8 mouse cellular contexts compared by ENCODE assay signal in the genomic region with DNA sequence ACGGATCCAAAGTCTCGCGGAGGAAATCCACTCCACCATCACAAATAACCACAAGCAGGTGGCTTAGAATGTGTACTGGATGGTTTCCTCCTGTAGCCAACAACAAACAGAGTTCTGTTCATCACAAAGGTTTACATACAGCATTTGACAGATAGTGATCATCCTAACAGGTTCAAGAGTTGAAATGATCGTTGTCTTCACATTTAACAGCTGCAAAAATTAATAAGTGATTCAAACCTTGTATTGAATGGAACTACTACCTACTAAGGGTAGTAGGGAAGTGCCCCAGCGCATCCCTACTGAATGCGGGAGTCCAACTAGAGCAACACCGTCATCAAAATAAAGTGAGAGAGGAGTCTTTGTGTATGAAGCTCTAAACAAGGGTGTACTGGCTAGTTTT. TPM values are rescaled to one million over a fixed set of nuclear protein-coding genes. Genes with fewer than 3 reads are reported as not detected.
DNase-seq lines count a peak whose midpoint lies in the region; ATAC-seq and TF ChIP-seq lines count a peak whose summit lies in the region.

A gene (minus strand): TSS at position 101 of the 400 bp plus-strand sequence.

- peaks cover 5% of the 10 kb centered on the region for H3K4me1 ChIP-seq in lung, adult 2 months (ENCODE audit: control insufficient read depth, insufficient read depth, low read length)
- H3K4me1 ChIP-seq in embryonic facial prominence, embryonic 11.5 days (ENCODE audit: control insufficient read depth, insufficient read depth, low read length), result no peaks in the 10 kb centered on the region
- H3K4me1 ChIP-seq in heart, embryonic 13.5 days, result peaks cover 30% of the 10 kb centered on the region

- H3K27ac ChIP-seq in embryonic facial prominence, embryonic 11.5 days (replicated peaks; ENCODE audit: low read depth, low read length), result peak within 1 kb of the TSS; percentile 65; the same call in 1 of the 2 replicates
- H3K27ac ChIP-seq in heart, embryonic 13.5 days (replicated peaks), result peak within 1 kb of the TSS; percentile 93

- H3K27me3 ChIP-seq in embryonic facial prominence, embryonic 11.5 days (ENCODE audit: control insufficient read depth, insufficient read depth, low read length), result no peaks in the 10 kb centered on the region
- H3K27me3 ChIP-seq in heart, embryonic 13.5 days (replicated peaks), result no peaks in the 10 kb centered on the region

- intact Hi-C loops in left cerebral cortex, postnatal 25 days (cut with DNase I), result loop anchor here (5.0 kb wide), 1 partner anchor 120 kb away; a partner anchor contains a TSS

- TF ChIP-seq CTCF in lung, adult 2 months (IDR thresholded peaks at IDR 0.05; ENCODE audit: insufficient read depth, low read length), result no peak

- 89% methylated on average over 7 of the region's 7 CpGs for WGBS in lung, adult 2 months
- WGBS in embryonic facial prominence, embryonic 11.5 days, result 93% methylated on average over 7 of the region's 7 CpGs
- WGBS in heart, embryonic 13.5 days, result 88% methylated on average over 7 of the region's 7 CpGs

- TF ChIP-seq POLR2A in lung, adult 2 months (IDR thresholded peaks at IDR 0.05; ENCODE audit: borderline replicate concordance, extremely low read depth, low read depth, low read length), result no peak

- no peak for DNase-seq in lung, adult 2 months
- DNase-seq in lung, postnatal 4 days, result no peak
- DNase-seq in embryonic facial prominence, embryonic 11.5 days (ENCODE audit: low spot score), result no peak
- DNase-seq in left cerebral cortex, postnatal 25 days (ENCODE audit: low spot score in 2 of 2), result no peak
- peak; percentile 12 for DNase-seq in naive thymus-derived CD4-positive, alpha-beta T cell, adult 2 months (ENCODE audit: low read depth)
- no peak for DNase-seq in kidney, postnatal 10 days

- H3K36me3 ChIP-seq in embryonic facial prominence, embryonic 11.5 days (replicated peaks; ENCODE audit: control insufficient read depth, insufficient read depth, low read depth, low read length), result no peaks in the 10 kb centered on the region
- peaks cover 18% of the 10 kb centered on the region for H3K36me3 ChIP-seq in heart, embryonic 13.5 days

- ATAC-seq in embryonic facial prominence, embryonic 11.5 days (replicated peaks; ENCODE audit: insufficient number of reproducible peaks, low FRiP score, low TSS enrichment, low read depth), result no peak
- no peak for ATAC-seq in heart, embryonic 13.5 days (ENCODE audit: extremely low read depth, insufficient number of reproducible peaks, low FRiP score, low TSS enrichment)
- no peak for ATAC-seq in frontal cortex, adult (ENCODE audit: low TSS enrichment)

- peak within 1 kb of the TSS; percentile 78 for H3K4me3 ChIP-seq in lung, adult 2 months (replicated peaks; ENCODE audit: extremely low read depth, low read depth, low read length)
- peak within 1 kb of the TSS; percentile 100 for H3K4me3 ChIP-seq in embryonic facial prominence, embryonic 11.5 days (ENCODE audit: low read depth, low read length)
- peak within 1 kb of the TSS; percentile 95 for H3K4me3 ChIP-seq in heart, embryonic 13.5 days

- peak within 1 kb of the TSS; percentile 13; the same call in 1 of the 2 replicates for H3K4me2 ChIP-seq in embryonic facial prominence, embryonic 11.5 days (ENCODE audit: low read depth, low read length)
- peak within 1 kb of the TSS; percentile 80 for H3K4me2 ChIP-seq in heart, embryonic 13.5 days

- H3K9ac ChIP-seq in embryonic facial prominence, embryonic 11.5 days (replicated peaks; ENCODE audit: low read length), result peak within 1 kb of the TSS; percentile 95
- H3K9ac ChIP-seq in heart, embryonic 13.5 days, result peak within 1 kb of the TSS; percentile 98

- H3K9me3 ChIP-seq in embryonic facial prominence, embryonic 11.5 days (replicated peaks; ENCODE audit: control insufficient read depth, low read length), result no peaks in the 10 kb centered on the region
- no peaks in the 10 kb centered on the region for H3K9me3 ChIP-seq in heart, embryonic 13.5 days

RNA-seq across cellular contexts. Expression of the gene that starts here (rescaled TPM):
- 1.4 and 5.2 TPM in 2 replicates for polyA plus RNA-seq in lung, adult 2 months (2012; rRNA removed)
- 770 and 873 TPM in 2 replicates for polyA plus RNA-seq in embryonic facial prominence, embryonic 11.5 days (2014; fragmentation: Nextera tagmentation; extraction: Ambion mirVana)
- 488 and 538 TPM in 2 replicates for polyA plus RNA-seq in heart, embryonic 13.5 days (2015; fragmentation: Nextera tagmentation; extraction: Ambion mirVana)
- total RNA-seq in left cerebral cortex, postnatal 25 days (2021), result 100 to 1,000 TPM; 291 to 330 TPM

Comparison
In these comparisons a context has a peak if more than half of its experiments do, and no peak if none do; other contexts are left out.
1. RNA of the gene that starts here (polyA plus RNA-seq): 770 to 873 TPM in embryonic facial prominence, embryonic 11.5 days and 488 to 538 TPM in heart, embryonic 13.5 days; 1.4 to 5.2 TPM in lung, adult 2 months; every median in the first group is over 10 times any median in the second.
2. Peak in every context shown above with its lines, with median percentiles within 50 percentile points of each other: H3K4me3 ChIP-seq.